8 mouse cellular contexts compared by ENCODE assay signal in the genomic region with DNA sequence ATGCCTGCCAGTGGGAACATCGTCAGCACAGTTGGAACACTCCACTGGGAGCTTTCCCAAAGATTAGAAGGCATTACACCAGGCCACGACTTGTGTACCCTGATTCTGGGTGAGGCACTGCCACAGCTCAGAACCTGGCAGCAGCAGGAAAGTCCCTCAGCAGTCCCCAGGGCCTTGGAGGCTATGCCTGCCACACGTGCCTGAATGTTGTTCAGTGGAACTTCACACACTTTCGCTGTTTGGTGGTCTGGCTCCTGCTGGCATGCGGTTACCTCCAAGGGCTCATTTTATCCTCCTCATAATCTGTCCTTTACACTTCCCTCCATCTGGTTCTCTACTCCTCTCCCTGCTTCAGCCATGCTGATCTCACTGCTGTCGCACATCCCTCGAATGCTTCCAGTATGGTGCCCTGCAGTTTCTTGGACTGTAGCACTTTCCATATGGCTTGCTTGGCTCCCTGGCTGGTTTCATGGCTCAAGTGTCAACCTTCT. TPM values are rescaled to one million over a fixed set of nuclear protein-coding genes. Genes with fewer than 3 reads are reported as not detected.
A peak's percentile ranks its signal among the peaks of the same experiment; 100 is the strongest.
DNase-seq lines count a peak whose midpoint lies in the region; ATAC-seq and TF ChIP-seq lines count a peak whose summit lies in the region.

No protein-coding gene starts in this region.

- no peaks in the 10 kb centered on the region for H3K27me3 ChIP-seq in G1E (ENCODE audit: insufficient read depth, low read length)
- no peaks in the 10 kb centered on the region for H3K27me3 ChIP-seq in forebrain, embryonic 15.5 days
- no peaks in the 10 kb centered on the region for H3K27me3 ChIP-seq in limb, embryonic 13.5 days

- peak overlapping the region; percentile 97 for H3K27ac ChIP-seq in forebrain, embryonic 15.5 days (replicated peaks)
- peak overlapping the region; percentile 96 for H3K27ac ChIP-seq in limb, embryonic 13.5 days

- H3K9ac ChIP-seq in forebrain, embryonic 15.5 days (replicated peaks): peak overlapping the region; percentile 80; the same call in 1 of the 2 replicates
- peak overlapping the region; percentile 53 for H3K9ac ChIP-seq in limb, embryonic 13.5 days

- no peak for TF ChIP-seq CTCF in G1E (IDR thresholded peaks at IDR 0.05; ENCODE audit: low read depth, low read length)

- ATAC-seq in CD4-positive, CD25-positive, alpha-beta regulatory T cell, adult 4 months: no peak
- ATAC-seq in G1E (ENCODE audit: extremely low read depth, insufficient number of reproducible peaks, low FRiP score, poor library complexity, severe bottlenecking): no peak
- no peak for ATAC-seq in forebrain, embryonic 15.5 days (replicated peaks)
- ATAC-seq in limb, embryonic 13.5 days (ENCODE audit: low FRiP score, low read depth): no peak
- no peak for ATAC-seq in megakaryocyte-erythroid progenitor cell, adult 5-6 weeks (replicated peaks; ENCODE audit: low FRiP score, low TSS enrichment, poor library complexity, severe bottlenecking)

- peaks cover 78% of the 10 kb centered on the region for H3K4me1 ChIP-seq in G1E (ENCODE audit: insufficient read depth, low read depth, low read length)
- peaks cover 38% of the 10 kb centered on the region for H3K4me1 ChIP-seq in forebrain, embryonic 15.5 days
- peaks cover 31% of the 10 kb centered on the region for H3K4me1 ChIP-seq in limb, embryonic 13.5 days

- H3K9me3 ChIP-seq in G1E (replicated peaks): no peaks in the 10 kb centered on the region
- no peaks in the 10 kb centered on the region for H3K9me3 ChIP-seq in forebrain, embryonic 15.5 days
- no peaks in the 10 kb centered on the region for H3K9me3 ChIP-seq in limb, embryonic 13.5 days

- intact Hi-C loops in left cerebral cortex, postnatal 36 days (cut with DNase I): loop anchor here (5.0 to 10.0 kb wide), 3 partner anchors 282 to 434 kb away; partner anchors contain the start of gene Rps27l

- peak overlapping the region; percentile 94 for H3K4me2 ChIP-seq in forebrain, embryonic 15.5 days (replicated peaks)
- peak overlapping the region; percentile 98 for H3K4me2 ChIP-seq in limb, embryonic 13.5 days (replicated peaks)

- DNase-seq in CD4-positive, CD25-positive, alpha-beta regulatory T cell, adult 2 months (ENCODE audit: low read depth, low spot score): peak; percentile 49
- DNase-seq in G1E (ENCODE audit: low spot score): no peak
- DNase-seq in left cerebral cortex, postnatal 36 days (ENCODE audit: low spot score in 2 of 2): no peak
- no peak for DNase-seq in urinary bladder, postnatal 4 days (ENCODE audit: low spot score in 2 of 2)

- H3K4me3 ChIP-seq in G1E (ENCODE audit: low read depth, low read length): peak overlapping the region; percentile 78; the same call in 1 of the 2 replicates
- no peak overlapping the region for H3K4me3 ChIP-seq in forebrain, embryonic 15.5 days
- H3K4me3 ChIP-seq in limb, embryonic 13.5 days: no peak overlapping the region

- WGBS in forebrain, embryonic 15.5 days: 53% methylated on average over 7 of the region's 7 CpGs
- WGBS in limb, embryonic 13.5 days: 62% methylated on average over 7 of the region's 7 CpGs

- H3K36me3 ChIP-seq in G1E (replicated peaks): peaks cover 78% of the 10 kb centered on the region
- H3K36me3 ChIP-seq in forebrain, embryonic 15.5 days: peaks cover 34% of the 10 kb centered on the region
- H3K36me3 ChIP-seq in limb, embryonic 13.5 days: peaks cover 68% of the 10 kb centered on the region

RNA-seq across cellular contexts. Expression of gene Fbxl22, which starts 4.0 kb away (rescaled TPM):
- 1 to 10 TPM; 4.9 to 5.9 TPM for polyA plus RNA-seq in CD4-positive, CD25-positive, alpha-beta regulatory T cell, adult 4 months (2017; shearing (Covaris generic))
- not detected in 2 replicates for total RNA-seq in G1E (2014; fragmentation: Nextera tagmentation)
- total RNA-seq in G1E (2017): 0.44 and 0.64 TPM in 2 replicates
- 0.10 and 0.15 TPM in 2 replicates for polyA plus RNA-seq in G1E (2012)
- polyA plus RNA-seq in forebrain, embryonic 15.5 days (2015; fragmentation: Nextera tagmentation; extraction: Ambion mirVana): 1.6 and 1.9 TPM in 2 replicates
- polyA plus RNA-seq in limb, embryonic 13.5 days (2015; fragmentation: Nextera tagmentation; extraction: Ambion mirVana): 5.3 and 5.9 TPM in 2 replicates
- total RNA-seq in megakaryocyte-erythroid progenitor cell, adult 5-6 weeks (2014; fragmentation: Nextera tagmentation): 0.63 TPM in 1 of 2 replicates, not detected in the other
- 0.89 and 1.2 TPM in 2 replicates for total RNA-seq in megakaryocyte-erythroid progenitor cell, adult 5-6 weeks (2017)
- total RNA-seq in left cerebral cortex, postnatal 36 days (2021): under 1 TPM; 0.35 to 0.52 TPM
